Mouse (Mus musculus): ENCODE results near the gene Akr1c14. TPM values are rescaled to one million over a fixed set of nuclear protein-coding genes. Genes with fewer than 3 reads are reported as not detected.
"Not testable (repeated sequence)": the region's sequence is repeated elsewhere in the genome, so short reads cannot be mapped to it uniquely, and the experiment has no call there.

The Akr1c14 gene
- polyA plus RNA-seq, 1 experiment: not detected

DNA sequence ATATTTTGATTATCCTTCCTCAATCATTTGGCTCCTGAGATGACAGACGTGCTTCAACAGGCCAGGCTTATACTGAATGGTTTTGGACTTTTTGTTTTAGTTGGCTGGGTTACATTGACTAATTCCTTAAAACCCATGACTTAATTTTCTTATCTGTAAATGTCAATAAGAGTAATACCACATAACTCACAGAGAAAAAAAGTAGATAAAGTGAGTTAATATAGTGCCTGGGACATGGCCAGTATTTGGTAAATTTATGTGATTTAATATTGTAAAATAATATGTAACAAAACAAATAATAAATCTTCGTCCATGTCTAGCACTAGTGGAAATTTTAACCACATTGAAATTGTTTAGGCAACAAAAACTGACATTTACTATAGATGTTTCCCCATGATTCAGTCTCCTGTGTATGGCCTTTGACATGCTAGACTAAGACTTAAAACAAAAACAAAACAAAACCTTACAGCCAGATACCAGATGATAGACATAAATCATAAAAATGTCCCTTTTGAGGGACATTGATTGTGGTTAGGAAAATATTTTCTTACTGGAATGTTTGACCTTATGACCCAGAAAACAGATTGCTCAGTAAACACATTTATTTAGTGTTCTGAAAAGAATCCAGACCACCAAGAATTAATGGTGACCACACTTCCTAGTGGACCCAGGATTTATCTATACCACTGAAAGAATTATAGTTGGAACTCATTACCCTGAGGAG lies 70.5 kb downstream of the Akr1c14 start:
- H3K27ac ChIP-seq (ENCODE audit: insufficient read depth, low read depth, low read length): no peak overlapping the region
- no peaks in the 10 kb centered on the region for H3K4me1 ChIP-seq (ENCODE audit: control insufficient read depth, insufficient read depth, low read length)
- no peak overlapping the region for H3K4me3 ChIP-seq (ENCODE audit: insufficient read depth, low read length)
- TF ChIP-seq POLR2A (IDR thresholded peaks at IDR 0.05; ENCODE audit: borderline replicate concordance, low read depth, low read length) (no peak), CTCF (IDR thresholded peaks at IDR 0.05; ENCODE audit: low read depth, low read length) (no peak)

GRCm38 (mm10) chr13:4123146-4123545 lies 74.3 kb downstream of the Akr1c14 start:
- no peak overlapping the region for H3K4me3 ChIP-seq (ENCODE audit: insufficient read depth, low read length)
- TF ChIP-seq POLR2A (IDR thresholded peaks at IDR 0.05; ENCODE audit: borderline replicate concordance, low read depth, low read length) (no peak), CTCF (IDR thresholded peaks at IDR 0.05; ENCODE audit: low read depth, low read length) (no peak)
- no peaks in the 10 kb centered on the region for H3K4me1 ChIP-seq (ENCODE audit: control insufficient read depth, insufficient read depth, low read length)
- H3K27ac ChIP-seq (ENCODE audit: insufficient read depth, low read depth, low read length): no peak overlapping the region

- H3K4me1 ChIP-seq (ENCODE audit: control insufficient read depth, insufficient read depth, low read length); H3K27ac ChIP-seq (ENCODE audit: insufficient read depth, low read depth, low read length); H3K4me3 ChIP-seq (ENCODE audit: insufficient read depth, low read length): not testable (repeated sequence)
These were observed 75.7 kb downstream of the Akr1c14 start for GRCm38 (mm10) chr13:4124471-4124870.

GRCm38 (mm10) chr13:4125846-4126245 lies 77.0 kb downstream of the Akr1c14 start:
- H3K4me1 ChIP-seq (ENCODE audit: control insufficient read depth, insufficient read depth, low read length); H3K4me3 ChIP-seq (ENCODE audit: insufficient read depth, low read length); H3K27ac ChIP-seq (ENCODE audit: insufficient read depth, low read depth, low read length): not testable (repeated sequence)

DNA sequence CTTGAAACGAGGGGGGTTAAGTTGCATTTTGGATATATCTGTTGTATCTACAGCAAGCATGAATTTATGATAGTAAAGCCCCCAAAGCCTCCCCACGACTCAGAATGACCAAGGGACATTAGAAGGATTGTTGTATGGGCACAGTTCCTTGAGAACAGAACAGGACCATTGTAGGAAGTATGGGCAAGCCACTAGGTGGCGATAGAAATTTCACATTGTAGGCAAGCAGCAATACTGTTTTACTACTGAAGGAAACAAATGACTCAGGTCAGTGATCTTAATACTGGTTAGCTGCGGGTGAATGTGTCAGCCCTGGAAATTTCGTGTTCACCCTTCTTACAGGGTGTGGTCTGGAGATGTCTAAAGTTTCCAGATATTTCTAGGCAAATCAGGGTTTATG lies 80.3 kb downstream of the Akr1c14 start:
- no peaks in the 10 kb centered on the region for H3K4me1 ChIP-seq (ENCODE audit: control insufficient read depth, insufficient read depth, low read length)
- H3K27ac ChIP-seq (ENCODE audit: insufficient read depth, low read depth, low read length): no peak overlapping the region
- H3K4me3 ChIP-seq (ENCODE audit: insufficient read depth, low read length): no peak overlapping the region
- no peak for TF ChIP-seq POLR2A (IDR thresholded peaks at IDR 0.05; ENCODE audit: borderline replicate concordance, low read depth, low read length)
- TF ChIP-seq CTCF (IDR thresholded peaks at IDR 0.05; ENCODE audit: low read depth, low read length): no peak

- no peak overlapping the region for H3K27ac ChIP-seq (ENCODE audit: insufficient read depth, low read depth, low read length)
- TF ChIP-seq CTCF (IDR thresholded peaks at IDR 0.05; ENCODE audit: low read depth, low read length): no peak
- TF ChIP-seq POLR2A (IDR thresholded peaks at IDR 0.05; ENCODE audit: borderline replicate concordance, low read depth, low read length): no peak
- no peak overlapping the region for H3K4me3 ChIP-seq (ENCODE audit: insufficient read depth, low read length)
- H3K4me1 ChIP-seq (ENCODE audit: control insufficient read depth, insufficient read depth, low read length): no peaks in the 10 kb centered on the region
These were observed 82.5 kb downstream of the Akr1c14 start for GRCm38 (mm10) chr13:4131317-4131716.

DNA sequence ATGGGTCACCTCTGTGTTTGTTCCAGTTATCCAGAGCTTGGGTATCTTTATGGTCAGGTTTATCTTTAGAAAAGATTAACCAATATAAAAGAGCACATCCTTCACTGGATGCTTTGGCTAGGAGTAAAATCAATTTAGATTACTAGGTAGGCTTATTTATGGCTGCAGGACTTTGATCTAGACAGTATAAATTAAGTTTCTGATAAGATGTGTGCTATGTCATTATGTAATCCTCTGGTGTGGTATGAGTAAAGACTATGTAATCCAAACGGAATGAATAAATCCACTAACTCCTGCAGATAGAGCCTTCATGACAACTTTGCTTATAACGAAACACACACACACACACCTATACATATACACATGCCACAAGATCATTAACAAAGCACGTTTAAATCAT lies 82.9 kb downstream of the Akr1c14 start:
- H3K4me3 ChIP-seq (ENCODE audit: insufficient read depth, low read length): no peak overlapping the region
- TF ChIP-seq POLR2A (IDR thresholded peaks at IDR 0.05; ENCODE audit: borderline replicate concordance, low read depth, low read length) (no peak), CTCF (IDR thresholded peaks at IDR 0.05; ENCODE audit: low read depth, low read length) (no peak)
- H3K4me1 ChIP-seq (ENCODE audit: control insufficient read depth, insufficient read depth, low read length): no peaks in the 10 kb centered on the region
- H3K27ac ChIP-seq (ENCODE audit: insufficient read depth, low read depth, low read length): no peak overlapping the region

GRCm38 (mm10) chr13:4133070-4133469 lies 84.3 kb downstream of the Akr1c14 start:
- TF ChIP-seq CTCF (IDR thresholded peaks at IDR 0.05; ENCODE audit: low read depth, low read length) (no peak), POLR2A (IDR thresholded peaks at IDR 0.05; ENCODE audit: borderline replicate concordance, low read depth, low read length) (no peak)
- H3K27ac ChIP-seq (ENCODE audit: insufficient read depth, low read depth, low read length): no peak overlapping the region
- no peak overlapping the region for H3K4me3 ChIP-seq (ENCODE audit: insufficient read depth, low read length)
- no peaks in the 10 kb centered on the region for H3K4me1 ChIP-seq (ENCODE audit: control insufficient read depth, insufficient read depth, low read length)

Other genes with a start within 250 kb of the Akr1c14 start
- gene Calml3, start 244.7 kb upstream of the Akr1c14 start, polyA plus RNA-seq (2012; ENCODE audit: insufficient read depth, insufficient read length, missing spikeins): not detected in 2 replicates
- not detected in 2 replicates for gene Calm4, start 211.3 kb upstream of the Akr1c14 start, polyA plus RNA-seq (2012; ENCODE audit: insufficient read depth, insufficient read length, missing spikeins)
- not detected in 2 replicates for gene Calm5, start 194.8 kb upstream of the Akr1c14 start, polyA plus RNA-seq (2012; ENCODE audit: insufficient read depth, insufficient read length, missing spikeins)
- gene Net1, start 130.8 kb upstream of the Akr1c14 start, polyA plus RNA-seq (2012; ENCODE audit: insufficient read depth, insufficient read length, missing spikeins): 5.8 and 6.3 TPM in 2 replicates
- gene Tubal3, start 130.7 kb upstream of the Akr1c14 start, polyA plus RNA-seq (2012; ENCODE audit: insufficient read depth, insufficient read length, missing spikeins): not detected in 2 replicates
- gene Ucn3, start 103.7 kb upstream of the Akr1c14 start, polyA plus RNA-seq (2012; ENCODE audit: insufficient read depth, insufficient read length, missing spikeins): not detected in 2 replicates
- not detected in 2 replicates for gene Akr1c18, start 101.6 kb downstream of the Akr1c14 start, polyA plus RNA-seq (2012; ENCODE audit: insufficient read depth, insufficient read length, missing spikeins)
- 47.6 and 49.0 TPM in 2 replicates for gene Akr1c13, start 142.1 kb downstream of the Akr1c14 start, polyA plus RNA-seq (2012; ENCODE audit: insufficient read depth, insufficient read length, missing spikeins)
- gene Akr1c19, start 179.7 kb downstream of the Akr1c14 start, polyA plus RNA-seq (2012; ENCODE audit: insufficient read depth, insufficient read length, missing spikeins): not detected in 2 replicates
- 6.1 and 7.4 TPM in 2 replicates for gene Akr1c12, start 230.4 kb downstream of the Akr1c14 start, polyA plus RNA-seq (2012; ENCODE audit: insufficient read depth, insufficient read length, missing spikeins)